Mouse (Mus musculus): ENCODE measurements around the gene Col16a1.

DNA sequence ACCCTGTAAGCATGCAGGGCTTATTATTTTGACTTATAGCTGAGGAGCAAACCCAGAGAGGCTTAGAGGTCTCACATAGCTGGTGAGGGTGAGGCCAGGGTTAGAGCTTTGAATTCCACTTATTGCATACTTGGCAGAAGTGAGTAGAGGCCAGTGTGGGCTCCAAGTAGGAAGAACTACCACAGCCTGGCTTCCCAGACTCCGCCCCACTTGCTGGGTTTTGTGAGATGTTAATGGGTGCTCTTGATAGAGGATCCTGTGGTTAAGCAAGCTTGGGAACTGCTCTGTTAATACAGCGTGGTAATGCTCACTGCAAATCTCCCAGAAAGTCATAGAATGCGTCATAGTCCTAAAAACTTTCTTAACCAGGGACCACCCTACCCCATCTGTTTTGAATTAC is 61.3 kb downstream of the Col16a1 start:
- TF ChIP-seq CTCF (IDR thresholded peaks at IDR 0.05; ENCODE audit: borderline replicate concordance, insufficient read depth, low read length) = no peak
- no peak for TF ChIP-seq POLR2A (IDR thresholded peaks at IDR 0.05; ENCODE audit: low read depth, low read length)

Measured in embryonic fibroblast, embryonic 13.5 days (primary cell).